Mouse (Mus musculus) CH12.LX (cell line): ENCODE data around the gene Aldh6a1. TPM values are rescaled to one million over a fixed set of nuclear protein-coding genes. Genes with fewer than 3 reads are reported as not detected.

Source experiments
- DNase-seq: peaks from one replicate; pipeline ENCODE4 v3.0.0-alpha.2; 2013; ENCODE audit errors: extremely low read depth
- H3K27ac ChIP-seq: 2 replicates; pipeline ENCODE4 v1.5.1; 2012; ENCODE audit warnings: low read depth, mild to moderate bottlenecking, control low read depth, moderate library complexity; ENCODE audit not compliant: insufficient read depth
- H3K27me3 ChIP-seq: replicated peaks from 2 replicates; pipeline ENCODE3; 2012; ENCODE audit warnings: inconsistent platforms
- H3K36me3 ChIP-seq, 2 experiments: replicated peaks in 1 of 2; 2 replicates each; pipeline versions ENCODE3 to v1.6.1; 2012; ENCODE audit warnings: inconsistent platforms in 1 of 2, low read length in 1 of 2, mild to moderate bottlenecking in 1 of 2, mixed read lengths in 1 of 2, moderate library complexity in 1 of 2; ENCODE audit not compliant: control insufficient read depth in 1 of 2, insufficient read depth in 1 of 2
- H3K4me1 ChIP-seq, 2 experiments: 2 replicates each; pipeline ENCODE4 v1.6.1; 2012; ENCODE audit warnings: inconsistent platforms in 1 of 2, moderate library complexity in 1 of 2; ENCODE audit not compliant: insufficient read depth in 2 of 2, control insufficient read depth in 1 of 2
- H3K4me2 ChIP-seq: 2 replicates; pipeline ENCODE4 v1.6.1; 2012; ENCODE audit warnings: low read depth, mild to moderate bottlenecking, control low read depth; ENCODE audit not compliant: poor library complexity, insufficient read depth, severe bottlenecking
- H3K4me3 ChIP-seq, 3 experiments: fragments of 150-350 bp in 1 of 3; sonication (generic) in 1 of 3; replicated peaks in 1 of 3; 2 replicates each; pipeline versions ENCODE3 to v1.5.1; 2011 to 2012; ENCODE audit warnings: low read depth in 2 of 3, low read length in 2 of 3, mild to moderate bottlenecking in 2 of 3, moderate library complexity in 2 of 3, control low read depth in 1 of 3, improper control_type of control experiment in 1 of 3, inconsistent platforms in 1 of 3, mixed read lengths in 1 of 3; ENCODE audit not compliant: poor library complexity in 1 of 3
- H3K79me2 ChIP-seq: replicated peaks from 2 replicates; pipeline ENCODE4 v1.6.1; 2012; ENCODE audit warnings: mild to moderate bottlenecking, moderate library complexity; ENCODE audit not compliant: control insufficient read depth, poor library complexity, insufficient read depth, severe bottlenecking; ENCODE audit errors: extremely low read depth
- H3K9ac ChIP-seq: 2 replicates; pipeline ENCODE4 v1.6.1; 2012; ENCODE audit warnings: low read depth, mild to moderate bottlenecking, control low read depth, moderate library complexity; ENCODE audit not compliant: insufficient read depth
- H3K9me3 ChIP-seq: replicated peaks from 2 replicates; pipeline ENCODE3; 2012; ENCODE audit warnings: low read length, inconsistent platforms, mixed read lengths
- CHD1 ChIP-seq: IDR thresholded peaks from 2 replicates; pipeline ENCODE4 v1.6.1; 2012; ENCODE audit warnings: low read depth, low read length, improper control_type of control experiment, inconsistent platforms
- CHD2 ChIP-seq: IDR thresholded peaks from 2 replicates; pipeline ENCODE4 v1.6.1; 2011; ENCODE audit warnings: low read length, improper control_type of control experiment
- CTCF ChIP-seq, 2 experiments: IDR thresholded peaks in 1 of 2; conservative IDR thresholded peaks in 1 of 2; 2 replicates each; pipeline ENCODE4 v1.5.1; 2011 to 2012; ENCODE audit warnings: low read depth in 2 of 2, low read length in 2 of 2, improper control_type of control experiment in 1 of 2, inconsistent platforms in 1 of 2, mild to moderate bottlenecking in 1 of 2, moderate library complexity in 1 of 2
- EP300 ChIP-seq: IDR thresholded peaks from 2 replicates; pipeline ENCODE4 v1.6.1; 2011; ENCODE audit warnings: low read length, improper control_type of control experiment
- ETS1 ChIP-seq: conservative IDR thresholded peaks from 2 replicates; pipeline ENCODE4 v1.6.1; 2012; ENCODE audit warnings: low read depth, mild to moderate bottlenecking, inconsistent platforms, low read length, improper control_type of control experiment, moderate library complexity
- JUN ChIP-seq: IDR thresholded peaks from 2 replicates; pipeline ENCODE4 v1.6.1; 2011; ENCODE audit warnings: low read depth, mild to moderate bottlenecking, low read length, improper control_type of control experiment, moderate library complexity; ENCODE audit not compliant: insufficient read depth
- KAT2A ChIP-seq: IDR thresholded peaks from 2 replicates; pipeline ENCODE4 v1.6.1; 2012; ENCODE audit warnings: low read length, improper control_type of control experiment, inconsistent platforms; ENCODE audit not compliant: insufficient replicate concordance
- PAX5 ChIP-seq: IDR thresholded peaks from 2 replicates; pipeline ENCODE4 v1.6.1; 2012; ENCODE audit warnings: low read length, inconsistent platforms, mixed read lengths
- POLR2A ChIP-seq: IDR thresholded peaks from 2 replicates; pipeline ENCODE4 v1.6.1; 2011; ENCODE audit warnings: low read depth, mild to moderate bottlenecking, improper control_type of control experiment, low read length
- RCOR1 ChIP-seq: conservative IDR thresholded peaks from 2 replicates; pipeline ENCODE4 v1.6.1; 2012; ENCODE audit warnings: low read depth, mild to moderate bottlenecking, inconsistent platforms, low read length, improper control_type of control experiment
- UBTF ChIP-seq: IDR thresholded peaks from 2 replicates; pipeline ENCODE4 v1.6.1; 2012; ENCODE audit warnings: low read depth, mild to moderate bottlenecking, inconsistent platforms, low read length, improper control_type of control experiment, moderate library complexity
- USF2 ChIP-seq: conservative IDR thresholded peaks from 2 replicates; pipeline ENCODE4 v1.6.1; 2011; ENCODE audit warnings: low read depth, low read length, improper control_type of control experiment
- ZKSCAN1 ChIP-seq: IDR thresholded peaks from 2 replicates; pipeline ENCODE4 v1.6.1; 2012; ENCODE audit warnings: low read depth, inconsistent platforms, low read length, improper control_type of control experiment, borderline replicate concordance
- dilution Hi-C: fragments of 300-500 bp; cut with MboI; formaldehyde crosslinking; loops from 2 replicates; pipeline ENCODE4 v1.14.3; 2020; ENCODE audit warnings: low sequenced_read_pairs; ENCODE audit not compliant: extremely low pct_unique_long_range_greater_than_20kb, extremely low pct_ligation_motif_present
- in situ Hi-C: fragments of 300-500 bp; cut with MboI; formaldehyde crosslinking; loops from 3 replicates; pipeline ENCODE4 v1.14.3; 2019; ENCODE audit warnings: low sequenced_read_pairs, low pct_ligation_motif_present, low pct_unique_long_range_greater_than_20kb, mixed read lengths
- polyA plus RNA-seq: library from polyadenylated mRNA; unstranded; fragments of >175 nt; gene quantifications from 2 replicates; pipeline ENCODE4 v1.2.1, GENCODE M21; 2012; ENCODE audit warnings: low read depth; ENCODE audit not compliant: insufficient read length
- total RNA-seq, 2 experiments: library from RNA; depleted of rRNA; stranded (reverse); fragments of 300-350 nt in 1 of 2; fragments of >200 nt in 1 of 2; gene quantifications; 2 replicates each; pipeline ENCODE4 v1.2.3; 2012 to 2014

The Aldh6a1 gene
- total and polyA plus RNA-seq, 3 experiments = 1.6 to 4.6 (median 2.2) TPM

DNA sequence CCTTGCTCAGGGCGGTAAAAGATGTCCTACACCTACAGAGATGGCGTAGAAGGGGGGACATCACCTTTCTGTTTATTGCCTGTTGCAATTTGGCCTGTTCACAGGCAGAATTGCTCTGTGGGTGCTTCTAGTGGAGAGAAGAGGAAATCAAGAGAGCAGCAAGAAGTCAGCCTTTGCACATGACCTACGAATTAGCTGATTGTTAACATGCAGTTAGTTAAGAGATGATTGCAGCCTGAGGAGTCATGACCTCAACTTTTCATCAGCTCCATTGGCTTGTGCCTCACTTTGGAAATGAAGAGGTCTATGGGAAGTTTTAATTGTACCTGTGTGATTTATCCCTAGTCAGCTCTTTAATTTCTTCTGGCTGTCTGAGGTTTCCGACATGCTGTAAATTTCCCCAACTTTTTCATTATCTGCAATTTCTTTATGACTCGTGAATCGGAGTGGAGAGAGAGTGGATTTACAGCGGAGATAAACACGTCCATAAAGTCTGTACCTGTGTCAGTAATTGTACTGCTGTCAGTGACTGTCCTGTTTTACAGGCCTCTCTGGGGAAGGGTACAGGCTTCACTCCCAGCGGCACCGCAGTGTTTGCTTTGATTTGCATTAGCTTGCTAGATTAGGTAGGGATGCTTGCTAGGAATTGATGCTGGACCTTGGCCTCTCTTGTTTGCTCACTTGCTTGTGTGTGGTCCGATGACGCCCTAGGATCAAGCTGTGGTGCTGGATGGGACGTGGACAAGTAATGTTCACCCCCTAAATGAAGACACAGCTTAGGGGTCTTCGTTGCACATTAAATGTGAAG is 32.2 kb upstream of the Aldh6a1 start:
- no peak for DNase-seq
- Histone ChIP-seq H3K27ac (no peak overlapping the region), H3K79me2 (no peaks in the 10 kb centered on the region), H3K4me2 (no peak overlapping the region), H3K27me3 (no peaks in the 10 kb centered on the region), H3K9ac (no peak overlapping the region), H3K4me1 (peaks cover 0 to 13% of the 10 kb centered on the region in 2 experiments; a peak in 2 of 4 replicates), H3K4me3 (no peak overlapping the region), H3K36me3 (peaks cover 3 to 51% of the 10 kb centered on the region in 2 experiments), H3K9me3 (no peaks in the 10 kb centered on the region)
- in situ Hi-C loops (no loop called here), dilution Hi-C loops (no loop called here)
- TF ChIP-seq USF2 (no peak), EP300 (no peak)

DNA sequence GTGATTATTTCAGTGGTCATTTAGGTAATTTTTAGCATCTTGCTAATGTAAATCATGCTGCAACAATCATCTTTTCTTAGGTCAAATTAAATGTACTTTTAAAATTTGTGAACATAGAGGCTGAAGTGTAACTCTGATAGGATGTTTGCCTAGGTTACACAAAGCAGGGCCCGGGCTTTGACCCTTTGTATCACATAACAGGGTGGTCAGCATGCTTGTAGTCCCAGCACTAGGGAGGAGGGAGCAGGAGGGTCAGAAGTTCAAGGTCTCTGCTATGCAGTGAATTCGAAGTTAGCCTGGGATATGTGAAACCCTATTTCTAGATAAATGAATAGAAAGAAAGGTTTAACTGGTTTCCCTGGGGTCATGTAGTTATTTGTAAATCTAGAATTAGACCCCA is 30.4 kb upstream of the Aldh6a1 start:
- H3K4me1 ChIP-seq = peaks cover 0 to 4% of the 10 kb centered on the region in 2 experiments; a peak in 1 of 4 replicates
- no peaks in the 10 kb centered on the region for H3K27me3 ChIP-seq
- no peak overlapping the region for H3K4me3 ChIP-seq
- no peak overlapping the region for H3K9ac ChIP-seq
- no peak for DNase-seq
- TF ChIP-seq ETS1 (no peak), ZKSCAN1 (no peak), CTCF (conservative IDR thresholded peaks at IDR 0.05 in 1 of 2, IDR thresholded peaks at IDR 0.05 in 1 of 2; ENCODE audit: low read depth in 2 of 2, low read length in 2 of 2) (no peak), JUN (no peak), CHD2 (no peak)
- peaks cover 4 to 45% of the 10 kb centered on the region in 2 experiments for H3K36me3 ChIP-seq
- H3K9me3 ChIP-seq = no peaks in the 10 kb centered on the region
- H3K27ac ChIP-seq = no peak overlapping the region
- in situ Hi-C loops (no loop called here), dilution Hi-C loops (no loop called here)
- no peaks in the 10 kb centered on the region for H3K79me2 ChIP-seq
- no peak overlapping the region for H3K4me2 ChIP-seq

DNA sequence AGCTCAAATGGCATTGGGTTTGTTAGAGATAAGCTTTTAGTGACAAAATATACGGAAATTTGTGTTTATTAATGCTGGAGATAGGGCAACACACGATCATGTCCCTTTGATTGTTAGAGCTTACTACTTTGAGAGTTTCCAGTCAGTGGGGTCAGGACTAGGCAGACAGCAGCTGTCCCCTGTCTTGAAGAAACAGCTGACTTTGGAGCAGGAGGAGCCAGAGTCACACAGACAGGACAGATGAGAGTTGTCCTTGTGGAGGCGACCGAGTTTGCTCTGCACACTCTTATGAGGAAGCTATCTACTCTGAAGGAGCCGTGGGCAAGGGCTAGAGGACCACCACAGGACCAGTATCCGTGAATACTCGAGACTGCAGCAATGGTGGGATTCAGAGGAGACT is 28.1 kb upstream of the Aldh6a1 start:
- no peak overlapping the region for H3K27ac ChIP-seq
- H3K9ac ChIP-seq = no peak overlapping the region

More for the DNA sequence above, 28.1 kb upstream of the Aldh6a1 start:
- H3K79me2 ChIP-seq = no peaks in the 10 kb centered on the region
- no peaks in the 10 kb centered on the region for H3K27me3 ChIP-seq
- no peak overlapping the region for H3K4me3 ChIP-seq
- H3K4me2 ChIP-seq = no peak overlapping the region
- TF ChIP-seq RCOR1 (no peak), PAX5 (no peak), ZKSCAN1 (no peak), UBTF (no peak), POLR2A (no peak), CHD1 (no peak), KAT2A (no peak)
- DNase-seq = no peak
- no peaks in the 10 kb centered on the region for H3K9me3 ChIP-seq
- in situ Hi-C loops (no loop called here), dilution Hi-C loops (no loop called here)
- H3K4me1 ChIP-seq = peaks cover 0 to 4% of the 10 kb centered on the region in 2 experiments; a peak in 1 of 4 replicates
- H3K36me3 ChIP-seq = peaks cover 5 to 46% of the 10 kb centered on the region in 2 experiments
